Mouse (Mus musculus) liver, postnatal 0 days (tissue): ENCODE results near the gene Glrp1.

Source experiments
- CTCF ChIP-seq: sonication (generic); IDR thresholded peaks from 2 replicates; pipeline ENCODE4 v1.5.1; 2016; ENCODE audit warnings: antibody characterized with exemption, low read depth
- EP300 ChIP-seq: IDR thresholded peaks from 2 replicates; pipeline ENCODE4 v1.6.1; 2016; ENCODE audit warnings: antibody characterized with exemption, low read depth, mild to moderate bottlenecking

DNA sequence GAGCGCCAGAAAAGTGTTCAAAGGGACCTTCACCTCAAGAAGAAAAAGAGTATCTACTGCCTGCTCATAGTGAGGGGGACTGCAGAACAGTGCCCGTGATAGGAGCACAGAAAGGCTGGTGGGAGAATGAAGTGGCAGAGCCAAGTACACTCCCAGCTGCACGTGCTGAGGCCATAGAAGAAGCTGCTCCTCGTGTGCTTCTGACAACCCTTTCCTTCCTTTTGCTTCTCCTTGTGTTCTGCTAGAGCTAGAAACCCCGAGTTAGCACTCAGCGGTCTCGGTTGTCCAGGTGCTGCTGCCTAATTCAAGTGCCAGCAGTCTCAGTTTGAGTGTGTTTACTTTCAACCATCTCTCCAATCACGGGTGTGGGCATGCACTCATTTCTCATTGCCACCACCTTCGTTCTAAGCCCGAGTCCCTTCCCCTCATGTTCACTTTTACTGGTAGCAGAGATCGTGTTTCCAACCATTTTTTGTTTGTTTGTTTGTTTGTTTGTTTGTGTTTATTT, 10.6 kb downstream of the Glrp1 start:
- TF ChIP-seq CTCF: no peak
- no peak for TF ChIP-seq EP300
